Mouse (Mus musculus) thymus, postnatal 14 days (tissue): ENCODE results near the gene H6pd.
A peak's percentile ranks its signal among the peaks of the same experiment; 100 is the strongest.

Source experiments
- DNase-seq: peaks from one replicate; pipeline ENCODE4 v3.0.0; 2021

H6pd gene

GRCm38 (mm10) chr4:150019741-150020380 is 11.0 kb upstream of the H6pd start:
- DNase-seq = no peak

- DNase-seq = peak; percentile 47
These were observed 6.6 kb upstream of the H6pd start for GRCm38 (mm10) chr4:150015436-150015835.

- DNase-seq = no peak
These were observed 5.7 kb upstream of the H6pd start for GRCm38 (mm10) chr4:150014378-150015091.

GRCm38 (mm10) chr4:150013805-150014204 is 5.0 kb upstream of the H6pd start:
- no peak for DNase-seq

- no peak for DNase-seq
These were observed 4.4 kb upstream of the H6pd start for GRCm38 (mm10) chr4:150013186-150013690.

- DNase-seq = peak; percentile 22
These were observed 3.5 kb upstream of the H6pd start for GRCm38 (mm10) chr4:150012322-150012723.

GRCm38 (mm10) chr4:150011564-150012321 is 2.9 kb upstream of the H6pd start:
- DNase-seq = peak; percentile 41

GRCm38 (mm10) chr4:150010054-150010730 is 1.4 kb upstream of the H6pd start:
- DNase-seq = peak; percentile 58

GRCm38 (mm10) chr4:150009587-150009930 is 736 bp upstream of the H6pd start:
- DNase-seq = no peak

GRCm38 (mm10) chr4:150008325-150008852 is 434 bp downstream of the H6pd start:
- DNase-seq = peak; percentile 89

GRCm38 (mm10) chr4:150007444-150007843 is 1.4 kb downstream of the H6pd start:
- no peak for DNase-seq

GRCm38 (mm10) chr4:150006991-150007390 is 1.8 kb downstream of the H6pd start:
- DNase-seq = no peak

- peak; percentile 61 for DNase-seq
These were observed 2.5 kb downstream of the H6pd start for GRCm38 (mm10) chr4:150006122-150006854.

GRCm38 (mm10) chr4:150005231-150005630 is 3.6 kb downstream of the H6pd start:
- no peak for DNase-seq

GRCm38 (mm10) chr4:150003641-150004040 is 5.2 kb downstream of the H6pd start:
- no peak for DNase-seq

GRCm38 (mm10) chr4:150003021-150003580 is 5.7 kb downstream of the H6pd start:
- DNase-seq = no peak

- DNase-seq = no peak
These were observed 6.7 kb downstream of the H6pd start for GRCm38 (mm10) chr4:150002021-150002528.

GRCm38 (mm10) chr4:150001221-150001860 is 7.5 kb downstream of the H6pd start:
- peak; percentile 64 for DNase-seq

- DNase-seq = no peak
These were observed 8.8 kb downstream of the H6pd start for GRCm38 (mm10) chr4:149999931-150000555.

- no peak for DNase-seq
These were observed 9.3 kb downstream of the H6pd start for GRCm38 (mm10) chr4:149999510-149999900.
